Mouse (Mus musculus) NIH3T3 (cell line): ENCODE measurements around the gene Pard3.

Experiments used
- DNase-seq: peaks from one replicate; pipeline ENCODE4 v3.0.0-alpha.2; 2012; ENCODE audit warnings: low read depth

The Pard3 gene

DNA sequence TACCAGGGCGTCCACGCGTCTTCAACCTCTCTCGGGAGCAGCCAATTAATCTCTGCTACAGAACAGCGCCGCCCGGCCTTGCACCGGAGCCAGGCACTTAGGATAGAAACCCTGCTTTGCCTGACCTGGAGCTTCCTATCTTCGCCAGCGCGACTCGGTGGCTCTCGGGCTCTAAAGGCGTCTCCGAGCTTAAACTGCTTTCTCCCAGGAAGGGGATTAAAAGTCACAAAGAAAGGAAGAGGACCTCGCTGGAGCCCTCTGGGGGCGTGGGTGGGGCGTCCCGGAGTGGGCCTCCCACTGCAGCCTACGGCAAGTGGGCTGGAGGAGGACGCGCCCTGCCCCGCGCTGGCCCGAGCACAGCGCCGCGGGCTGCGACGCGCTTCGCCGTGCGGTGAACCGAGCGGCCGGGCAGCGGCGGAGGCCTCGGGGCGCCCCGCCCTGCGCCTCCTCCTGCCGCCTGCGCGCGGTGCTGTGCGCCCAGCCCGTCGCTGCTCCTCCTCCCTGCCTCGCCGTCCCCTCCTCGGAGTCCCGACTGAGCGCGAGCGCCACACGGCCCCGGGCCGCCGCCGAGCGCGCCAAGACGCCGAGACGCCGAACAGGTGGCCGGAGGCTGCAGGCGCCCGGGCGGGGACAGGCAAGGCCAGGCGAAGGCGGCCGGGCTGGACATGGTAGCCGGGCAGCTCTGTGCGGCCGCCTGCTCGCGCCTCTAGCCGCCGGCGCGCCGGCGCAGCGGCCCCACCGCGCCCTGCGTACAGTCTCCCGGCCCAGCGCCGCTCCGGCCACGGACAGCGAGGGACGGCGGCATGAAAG, at the start of gene Pard3:
Gene Pard3 (plus strand): TSS at position 343 of the 810 bp plus-strand sequence.
- DNase-seq, result peak; percentile 91

DNA sequence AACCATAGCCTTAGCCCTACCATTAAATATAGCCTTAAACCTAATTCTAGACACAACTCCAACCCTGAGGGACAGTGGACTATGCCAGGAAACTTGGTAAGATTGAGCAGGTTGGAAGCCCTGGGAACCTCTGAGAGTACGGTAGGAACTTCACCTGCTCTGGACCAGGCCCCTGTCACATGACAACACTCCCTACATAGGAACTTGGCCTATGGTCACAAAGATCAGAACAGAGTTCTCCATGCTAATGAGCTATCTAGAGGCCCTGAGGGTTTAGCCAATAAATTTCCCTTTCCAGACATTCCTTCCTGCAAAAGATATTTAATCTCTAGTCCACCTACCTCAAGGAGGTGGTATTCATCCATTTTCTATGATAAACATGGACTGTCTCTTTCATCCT, 41.9 kb upstream of the Pard3 start:
- no peak for DNase-seq

DNA sequence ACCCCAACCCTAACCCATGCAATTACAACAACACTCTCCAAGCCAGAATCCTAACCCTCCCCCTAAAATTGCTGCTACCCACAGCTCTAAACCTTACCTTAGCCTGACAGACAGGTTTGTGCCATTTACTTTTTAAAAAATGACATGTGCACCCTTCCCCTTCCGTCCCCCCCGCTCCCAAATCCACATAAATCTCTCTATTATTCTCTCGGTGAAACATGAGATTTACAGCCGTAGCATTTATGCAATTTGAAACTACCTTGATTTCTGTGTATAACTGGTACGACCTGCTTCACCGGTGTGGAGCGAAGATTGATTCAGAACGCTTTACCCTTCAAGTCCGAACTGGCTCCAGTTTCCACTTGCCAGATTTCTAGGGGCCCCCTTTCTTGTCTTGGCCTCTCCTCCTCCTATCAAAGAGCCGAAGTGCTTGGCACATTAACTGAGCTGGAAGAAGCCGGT, 38.4 kb upstream of the Pard3 start:
- DNase-seq, result no peak

DNA sequence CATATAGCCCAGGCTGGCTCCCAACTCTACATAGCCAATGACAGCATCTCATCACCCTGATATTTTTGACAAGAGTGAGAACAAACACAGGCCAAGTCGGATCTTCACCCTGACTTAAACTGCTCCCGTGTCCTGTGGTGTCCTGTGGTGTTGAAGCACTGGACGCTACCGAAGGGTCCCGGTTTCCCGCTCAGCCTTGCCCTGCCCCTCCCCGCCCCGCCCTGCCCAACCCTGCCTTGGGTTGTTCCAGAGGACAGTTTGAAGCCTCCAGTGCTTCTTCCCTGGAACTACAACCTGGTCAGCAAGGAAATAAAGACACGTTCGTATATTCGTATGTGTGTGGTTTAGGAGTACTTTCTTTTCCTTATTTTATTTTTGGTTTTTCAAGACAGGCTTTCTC, 37.9 kb upstream of the Pard3 start:
- DNase-seq, result no peak

DNA sequence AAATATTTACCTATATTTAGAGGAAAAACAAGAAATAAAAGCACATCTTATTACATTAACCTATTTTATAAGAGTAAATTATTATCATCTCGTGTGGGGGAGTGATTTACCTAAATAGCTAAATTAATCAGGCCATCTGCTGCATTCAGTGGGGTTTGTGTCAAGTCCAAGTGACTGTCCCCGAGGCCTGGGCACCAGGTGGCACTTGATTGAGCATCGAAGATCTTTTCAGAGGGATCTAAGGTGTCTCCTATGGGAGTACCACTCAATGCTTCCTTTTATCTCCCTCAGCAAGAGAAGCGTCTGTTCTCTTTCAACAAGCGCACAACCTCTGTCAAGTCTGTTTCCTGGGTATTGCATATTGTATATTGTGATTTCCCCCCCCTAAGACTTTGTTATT, 32.2 kb upstream of the Pard3 start:
- no peak for DNase-seq

DNA sequence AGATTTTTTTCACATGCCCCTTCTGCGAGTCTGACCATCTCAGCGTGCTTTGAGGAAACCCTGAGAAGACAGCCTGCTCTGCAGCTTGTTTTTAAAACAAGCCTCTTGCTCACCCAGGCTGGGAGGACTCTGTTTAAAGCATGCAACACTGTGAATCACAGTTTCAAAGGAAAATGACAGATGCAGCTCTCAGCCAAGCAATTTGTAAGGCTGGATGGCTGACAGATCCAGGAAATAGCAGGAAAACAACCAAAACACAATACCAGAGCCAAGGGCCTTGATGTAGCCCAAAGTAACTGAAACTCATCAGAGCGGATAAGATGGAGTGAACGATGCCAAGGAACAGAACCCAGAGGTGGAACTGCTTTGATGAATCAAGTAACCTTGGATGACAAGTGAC, 24.8 kb upstream of the Pard3 start:
- DNase-seq, result peak; percentile 51

DNA sequence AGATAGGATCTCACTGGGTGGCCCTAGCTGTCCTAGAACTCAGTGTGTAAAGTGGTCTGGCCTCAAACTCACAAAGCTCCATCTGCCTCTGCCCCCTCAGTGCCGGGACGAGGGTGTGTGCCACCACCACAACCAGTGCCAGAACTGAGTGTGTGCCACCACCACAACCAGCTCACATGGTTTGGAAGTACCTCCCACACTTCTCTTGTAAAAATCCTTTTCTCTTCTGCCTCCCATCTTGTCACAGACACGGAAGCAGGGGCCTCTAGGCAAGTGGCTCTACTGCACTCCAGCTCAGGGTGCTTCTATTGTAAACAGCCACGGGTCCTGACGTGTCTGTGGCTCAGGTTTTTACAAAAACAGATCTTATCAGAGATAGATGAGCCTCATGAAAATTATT, 13.7 kb upstream of the Pard3 start:
- no peak for DNase-seq

DNA sequence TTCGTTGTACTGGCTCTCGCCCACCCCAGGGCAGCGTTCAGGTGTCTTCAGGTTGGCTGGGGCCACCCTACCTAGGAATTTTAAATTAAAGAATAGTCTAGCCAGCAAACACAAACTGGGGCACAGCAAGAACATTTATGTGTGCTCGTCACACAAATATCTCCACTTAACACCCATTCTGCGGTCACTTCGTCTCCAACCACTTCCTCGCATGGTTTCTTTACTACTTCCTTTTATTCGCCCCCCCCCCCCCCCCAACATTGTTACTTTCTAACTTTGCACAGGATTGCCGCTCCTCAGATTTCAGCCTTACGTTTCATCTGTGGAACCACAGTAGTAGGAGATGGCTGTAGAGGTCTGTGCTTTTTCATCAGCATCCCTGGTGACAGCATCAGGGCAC, 11.6 kb upstream of the Pard3 start:
- DNase-seq, result no peak

DNA sequence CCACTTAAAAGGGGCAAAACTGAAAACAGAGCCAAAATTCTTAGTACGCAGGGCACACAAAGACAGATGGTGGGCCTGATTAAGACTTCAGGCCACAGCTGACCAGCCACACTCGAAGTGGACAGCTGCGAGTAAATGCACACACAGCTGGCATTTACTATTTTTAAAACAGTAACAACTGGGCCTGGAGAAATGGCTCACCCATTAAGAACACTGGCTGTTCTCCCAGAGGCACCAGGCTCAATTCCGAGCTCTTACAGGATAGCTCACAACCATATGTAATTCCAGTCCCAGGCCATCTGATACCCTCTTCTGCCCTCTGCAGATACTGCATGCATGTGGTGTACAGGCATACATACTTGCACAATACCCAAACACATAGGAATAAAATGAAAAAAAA, 8.6 kb upstream of the Pard3 start:
- no peak for DNase-seq

DNA sequence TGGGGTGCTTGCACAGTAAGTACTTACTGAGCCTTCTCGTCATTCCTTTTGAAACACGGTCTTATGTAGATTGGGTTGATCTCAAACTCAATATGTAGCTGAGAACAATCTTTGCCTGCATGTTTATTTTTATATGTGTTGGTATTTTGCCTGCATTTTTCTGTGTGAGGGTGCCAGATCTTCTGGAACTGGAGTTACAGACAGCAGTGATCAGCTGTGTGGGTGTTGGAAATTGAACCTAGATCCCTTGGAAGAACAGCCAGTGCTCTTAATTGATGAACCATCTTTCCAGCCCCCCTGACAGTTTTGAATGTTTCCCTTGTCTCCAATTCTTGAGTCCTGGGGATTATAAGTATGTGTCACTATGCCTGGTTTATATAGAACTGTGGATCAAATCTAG, 4.9 kb upstream of the Pard3 start:
- no peak for DNase-seq

DNA sequence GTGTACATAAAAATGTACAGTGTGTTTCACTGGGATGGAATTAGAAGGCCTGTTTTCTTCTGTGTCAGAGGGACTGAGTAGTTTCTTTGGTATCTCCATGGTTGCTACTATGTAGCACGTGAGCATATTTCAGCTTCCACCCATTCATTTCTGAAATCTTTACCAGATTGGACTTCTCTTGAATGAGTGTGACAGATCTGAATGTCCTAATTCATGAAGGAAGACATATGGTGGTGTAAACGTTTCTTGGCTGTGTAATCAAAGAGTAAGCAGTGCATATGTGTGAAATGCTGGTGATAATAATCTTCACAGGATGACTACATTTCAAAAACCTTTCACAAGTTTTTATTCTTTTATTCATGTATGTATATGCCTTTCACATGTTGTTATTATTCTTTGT, 3.9 kb upstream of the Pard3 start:
- DNase-seq, result no peak

DNA sequence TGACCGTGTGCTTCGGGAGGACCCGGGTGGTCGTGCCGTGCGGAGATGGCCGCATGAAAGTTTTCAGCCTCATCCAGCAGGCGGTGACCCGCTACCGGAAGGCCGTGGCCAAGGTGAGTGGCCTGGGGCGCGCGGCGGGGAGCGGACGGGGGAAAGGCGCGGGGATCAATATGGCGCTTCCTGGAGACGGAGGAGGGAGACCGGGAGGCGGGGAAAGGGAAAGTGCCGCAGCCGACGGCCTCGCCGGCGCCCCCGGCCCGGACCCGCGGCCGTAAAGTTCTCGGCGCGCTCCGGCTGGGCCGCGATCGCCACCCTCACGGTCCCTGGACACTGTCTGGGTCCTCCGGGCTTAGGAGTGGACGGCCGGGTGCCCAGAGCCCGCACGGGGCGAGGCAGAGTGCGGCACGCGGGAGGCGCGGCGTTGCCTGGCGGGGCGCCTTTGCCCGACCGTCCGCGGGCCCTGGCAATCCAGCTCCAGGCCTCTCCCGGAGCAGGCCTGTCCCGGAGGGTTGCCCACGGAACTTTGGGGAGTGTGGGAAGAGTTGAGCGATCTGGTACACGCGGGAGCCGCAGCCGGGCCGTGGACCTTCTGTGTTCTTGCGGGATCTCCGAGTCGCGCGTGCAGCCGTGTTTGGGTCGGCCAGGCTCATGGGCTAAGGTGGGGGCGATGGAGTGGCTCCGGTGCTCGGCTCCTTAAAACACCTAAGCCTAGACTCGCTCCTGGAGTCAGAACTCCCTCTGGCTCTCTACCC, 844 bp downstream of the Pard3 start:
- peak; percentile 68 for DNase-seq

DNA sequence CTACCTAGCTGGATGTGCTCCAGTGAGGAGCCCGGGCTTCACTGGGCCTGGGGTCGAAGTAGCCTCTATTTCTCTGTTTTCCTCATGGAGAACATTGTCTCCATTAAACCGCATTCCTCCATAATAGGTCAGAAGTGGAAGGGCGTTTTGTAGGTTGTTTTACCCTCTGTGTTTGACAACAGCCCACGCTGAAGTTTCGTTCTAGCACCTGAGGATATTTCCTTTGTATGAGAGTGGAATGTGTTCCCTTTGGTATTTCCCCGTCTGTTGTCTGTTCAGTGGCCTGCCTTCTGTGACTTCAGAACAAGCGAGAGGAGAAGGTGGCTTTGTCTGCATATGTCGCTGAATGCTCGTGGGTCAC, 1.4 kb downstream of the Pard3 start:
- no peak for DNase-seq

DNA sequence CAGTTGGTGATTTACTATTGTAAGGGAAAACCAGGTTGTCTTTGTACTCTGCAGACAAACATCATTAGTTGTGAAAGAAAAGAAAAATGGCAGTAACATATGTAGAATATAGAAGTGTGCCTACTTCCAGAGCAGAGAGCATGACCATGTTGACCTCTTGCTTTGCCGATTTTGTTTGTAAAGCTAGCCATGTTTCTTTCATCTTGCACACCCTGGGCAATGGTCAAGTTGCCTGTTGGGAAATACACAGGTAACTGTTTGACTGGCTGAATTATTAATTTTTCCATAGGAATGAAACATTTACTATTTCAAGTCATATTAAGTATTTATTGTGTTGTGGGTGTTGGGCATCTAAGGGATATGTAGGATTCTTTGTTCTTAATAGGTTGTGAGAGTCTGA, 2.1 kb downstream of the Pard3 start:
- no peak for DNase-seq

DNA sequence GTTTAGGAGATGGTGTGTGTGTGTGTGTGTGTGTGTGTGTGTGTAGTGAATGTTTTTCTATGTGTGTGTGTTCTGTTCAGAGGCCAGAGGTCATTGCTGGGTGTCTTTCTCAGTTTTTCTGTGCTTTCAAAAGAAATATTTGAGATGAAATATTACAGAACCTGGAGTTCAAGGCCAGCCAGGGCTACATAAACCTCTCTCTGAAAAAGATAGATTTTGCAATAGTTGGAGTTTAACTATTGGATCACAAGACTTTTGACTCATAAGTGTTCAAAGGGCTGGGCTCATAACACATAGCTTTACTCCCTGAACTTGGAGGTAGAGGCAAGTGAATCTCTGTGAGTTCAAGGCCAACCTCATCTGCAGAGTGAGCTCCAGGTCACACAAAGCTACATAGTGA, 2.8 kb downstream of the Pard3 start:
- DNase-seq, result no peak

DNA sequence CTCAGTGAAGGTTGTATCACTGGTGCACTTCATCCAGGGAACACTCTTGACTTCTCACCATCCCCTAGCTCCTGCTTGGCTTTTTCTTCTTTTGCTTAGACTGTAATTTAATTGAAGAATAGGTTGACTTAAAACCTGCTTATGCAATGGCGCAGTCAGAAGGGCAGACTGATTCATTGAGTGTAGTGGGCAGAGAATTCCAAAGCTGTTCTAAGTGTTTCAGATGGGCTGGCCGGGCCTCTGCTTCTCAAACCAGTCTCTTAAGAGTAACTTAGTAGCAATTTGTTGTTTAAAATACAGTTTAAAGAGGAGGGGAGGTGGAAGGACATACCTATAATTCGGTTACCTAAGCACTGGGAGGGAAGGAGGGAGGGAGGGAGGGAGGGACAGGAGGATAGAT, 5.0 kb downstream of the Pard3 start:
- peak; percentile 49 for DNase-seq

DNA sequence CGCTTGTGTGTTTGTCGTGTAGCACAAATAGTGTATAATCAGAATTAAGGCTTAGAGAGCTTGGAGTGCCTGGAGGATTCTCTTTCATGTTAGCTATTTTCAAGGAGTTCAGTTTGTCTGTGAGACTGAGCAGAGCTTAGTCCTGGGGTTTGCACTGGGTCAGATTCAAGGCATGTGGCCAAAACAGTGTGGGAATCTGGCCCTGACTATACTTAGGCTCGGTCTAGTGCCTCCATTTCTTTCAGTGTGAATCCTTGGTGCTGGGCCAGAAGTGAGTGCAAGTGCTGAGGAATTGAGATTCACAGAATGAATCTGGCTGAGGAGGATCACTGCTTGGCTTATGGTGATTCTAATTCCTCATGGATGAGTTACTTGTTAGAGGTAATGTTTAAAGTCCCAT, 6.5 kb downstream of the Pard3 start:
- peak; percentile 55 for DNase-seq

DNA sequence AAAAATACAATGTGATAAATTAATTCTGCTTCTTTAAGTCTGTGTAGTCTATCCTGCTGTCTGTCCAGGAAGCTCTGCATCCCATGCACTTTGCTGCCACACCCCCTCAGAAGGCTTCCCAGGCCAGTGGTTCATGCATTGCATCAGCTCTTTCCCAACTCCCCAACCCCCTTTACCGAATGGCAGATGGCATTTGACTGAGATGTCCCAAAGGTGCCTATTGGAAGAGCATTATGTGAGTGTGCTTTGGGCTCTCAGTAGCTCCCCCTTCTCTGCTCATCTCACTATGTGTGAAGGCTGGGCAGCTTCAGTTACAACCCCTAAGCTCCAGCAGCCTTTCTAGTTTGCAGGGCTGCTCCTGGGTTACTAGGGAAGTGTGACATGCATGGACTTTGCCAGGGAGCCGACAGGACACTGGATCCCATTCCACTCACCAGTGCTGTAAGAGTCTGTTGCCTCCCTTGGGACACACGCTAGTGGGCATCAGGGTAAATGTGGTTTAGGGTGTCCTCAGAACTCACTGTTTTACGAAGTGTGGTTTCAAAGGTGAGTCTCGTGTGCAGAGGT, 9.4 kb downstream of the Pard3 start:
- DNase-seq, result no peak

DNA sequence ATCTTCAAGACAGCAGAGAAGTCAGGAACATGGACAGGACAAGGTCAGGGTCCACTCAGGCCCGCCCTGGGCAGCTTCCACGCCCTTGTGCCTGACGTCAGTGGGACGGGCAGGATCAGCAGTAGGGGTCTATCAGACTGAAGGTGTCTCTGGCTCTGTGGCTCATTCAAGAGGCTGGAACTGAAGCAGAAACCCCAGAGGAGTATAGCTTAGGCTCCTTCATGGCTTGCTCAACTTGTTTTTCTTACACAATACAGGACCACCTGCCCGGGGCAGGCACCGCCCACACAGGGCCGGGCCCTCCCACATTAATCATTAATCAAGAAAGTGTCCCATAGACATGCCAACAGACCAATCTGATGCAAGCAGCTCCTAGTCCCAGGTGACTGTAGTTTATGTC, 12.8 kb downstream of the Pard3 start:
- no peak for DNase-seq

DNA sequence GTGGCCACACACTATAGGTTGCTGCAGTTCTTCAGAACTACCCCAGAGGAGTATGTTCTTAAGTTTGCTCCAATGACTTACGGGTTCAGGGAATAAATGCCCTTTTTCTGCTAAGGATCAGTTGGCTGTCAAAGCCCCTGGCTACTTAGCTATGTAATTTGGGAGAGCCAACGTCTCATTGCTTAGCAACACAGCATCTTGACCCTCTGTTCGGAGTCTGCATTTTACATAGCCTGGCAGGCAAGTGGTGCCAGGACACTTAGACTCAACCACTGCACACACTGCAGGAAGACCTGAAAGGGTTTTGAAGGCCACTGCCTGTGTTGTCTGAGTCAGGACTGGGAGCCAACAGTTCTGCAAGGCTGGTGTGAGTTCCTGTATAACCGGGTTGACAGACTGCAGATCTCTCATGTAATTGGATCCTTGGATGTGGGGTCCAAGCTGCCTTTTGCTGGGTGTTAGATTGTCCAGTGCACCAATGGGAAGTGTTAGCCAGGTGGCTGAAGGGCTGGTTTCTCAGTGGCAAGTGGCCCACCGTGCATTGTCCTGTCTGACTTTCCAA, 15.6 kb downstream of the Pard3 start:
- DNase-seq, result no peak

DNA sequence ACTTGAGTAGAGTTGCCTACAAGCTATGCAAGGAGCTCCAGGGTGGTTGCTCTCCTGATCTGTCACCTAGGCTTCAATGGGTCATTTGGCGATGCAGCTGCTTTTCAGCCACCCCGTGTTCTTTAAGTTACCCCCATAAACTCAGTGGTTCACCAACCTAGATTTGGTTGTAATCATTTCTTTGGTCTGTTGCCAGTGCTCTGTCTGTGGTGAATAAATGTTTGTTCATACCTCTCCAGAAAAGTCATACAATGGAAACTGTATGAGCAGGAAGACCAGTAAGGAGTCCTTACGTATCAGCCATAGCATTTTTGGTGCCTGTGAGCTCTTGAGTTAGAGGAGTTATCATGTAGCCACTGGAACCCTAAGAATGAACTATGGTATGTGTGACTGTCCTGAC, 17.6 kb downstream of the Pard3 start:
- DNase-seq, result no peak

DNA sequence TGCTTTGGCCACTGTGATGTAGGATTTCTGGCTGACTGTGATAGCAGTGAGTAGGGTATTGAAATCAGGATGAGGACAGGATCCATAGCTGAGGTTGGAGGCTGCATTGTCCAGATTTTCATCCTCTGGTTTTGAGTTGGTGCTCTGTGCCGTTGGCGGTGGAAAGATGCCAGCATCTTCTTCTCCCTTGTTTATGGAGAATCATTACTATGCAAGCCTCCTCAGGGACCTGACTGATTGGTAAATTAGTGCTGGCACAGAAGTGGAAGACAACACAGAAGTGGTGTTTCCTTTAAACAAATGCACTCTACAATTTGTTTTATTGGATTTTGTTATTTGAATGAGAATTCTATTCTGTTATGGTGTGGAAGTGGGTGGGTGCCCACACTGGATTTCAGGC, 18.8 kb downstream of the Pard3 start:
- DNase-seq, result no peak

DNA sequence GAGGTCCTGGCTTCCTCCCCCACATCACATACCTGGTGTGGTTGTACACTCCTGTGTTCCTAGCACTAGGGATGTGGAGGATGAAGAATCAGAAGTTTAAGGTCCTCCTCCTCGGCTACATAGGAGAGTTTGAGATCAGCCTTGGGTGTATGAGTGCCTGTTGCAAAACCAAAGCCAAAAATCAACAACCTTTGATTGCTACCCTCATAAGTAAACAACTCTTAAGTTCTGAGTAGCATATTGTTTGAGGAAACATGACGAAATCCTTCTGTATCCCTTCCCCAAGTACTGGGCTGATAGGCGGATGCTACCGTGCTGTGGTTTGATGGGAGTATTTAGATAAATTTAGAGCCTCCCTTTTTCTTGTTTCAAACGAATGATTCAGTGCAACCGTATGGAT, 20.9 kb downstream of the Pard3 start:
- no peak for DNase-seq
